Mouse (Mus musculus) erythroblast, adult 5-6 weeks (primary cell): ENCODE measurements around the gene Cst9. TPM values are rescaled to one million over a fixed set of nuclear protein-coding genes. Genes with fewer than 3 reads are reported as not detected.

Experiments
- ATAC-seq: replicated peaks from 2 replicates; pipeline ENCODE4 v1.8.0; 2016; ENCODE audit warnings: moderate number of reproducible peaks, mild to moderate bottlenecking, moderate TSS enrichment, inconsistent platforms; ENCODE audit not compliant: poor library complexity, low FRiP score, severe bottlenecking
- total RNA-seq, 2 experiments: library from RNA; stranded (forward) in 1 of 2; stranded (reverse) in 1 of 2; fragments of 150-400 nt in 1 of 2; fragments of 200-764, 138-1000 nt in 1 of 2; gene quantifications; 2 replicates each; pipeline versions ENCODE4 v1.2.3 to v1.2.4; 2015 to 2017; ENCODE audit warnings: low replicate concordance in 2 of 2

The Cst9 gene
- total RNA-seq (2015; ENCODE audit: low replicate concordance) (not detected in 2 replicates), total RNA-seq (2017; ENCODE audit: low replicate concordance) (not detected in 2 replicates)

- ATAC-seq, result no peak
Measured at GRCm38 (mm10) chr2:148834912-148835311, at the start of gene Cst9. Cst9 (plus strand) TSS chr2:148835147.

- ATAC-seq, result no peak
Measured at GRCm38 (mm10) chr2:148789142-148789541, 45.8 kb upstream of the Cst9 start, which contains the start of gene Cst12. Cst12 (plus strand) TSS chr2:148789361.

- ATAC-seq, result no peak
Measured at GRCm38 (mm10) chr2:148798485-148798884, 36.5 kb upstream of the Cst9 start, which contains the start of gene Cst8. Cst8 (plus strand) TSS chr2:148798785.

GRCm38 (mm10) chr2:148801491-148801921 is 33.4 kb upstream of the Cst9 start:
- no peak for ATAC-seq

GRCm38 (mm10) chr2:148806696-148807095 is 28.3 kb upstream of the Cst9 start:
- no peak for ATAC-seq

- ATAC-seq, result no peak
Measured at GRCm38 (mm10) chr2:148819909-148820308, 15.0 kb upstream of the Cst9 start, which contains the start of gene Cst13. Cst13 (plus strand) TSS chr2:148820081.

GRCm38 (mm10) chr2:148825986-148826385 is 9.0 kb upstream of the Cst9 start:
- ATAC-seq, result no peak

- ATAC-seq, result no peak
Measured at GRCm38 (mm10) chr2:148838075-148838777, 3.3 kb downstream of the Cst9 start.

GRCm38 (mm10) chr2:148839224-148839623 is 4.3 kb downstream of the Cst9 start:
- no peak for ATAC-seq

GRCm38 (mm10) chr2:148851116-148851906 is 16.4 kb downstream of the Cst9 start:
- ATAC-seq, result peak; percentile 52; the same call in 1 of the 2 replicates

- ATAC-seq, result no peak
Measured at GRCm38 (mm10) chr2:148856630-148857400, 21.9 kb downstream of the Cst9 start.

- ATAC-seq, result no peak
Measured at GRCm38 (mm10) chr2:148857506-148857905, 22.6 kb downstream of the Cst9 start.

- ATAC-seq, result no peak
Measured at GRCm38 (mm10) chr2:148860993-148861392, 26.0 kb downstream of the Cst9 start.

GRCm38 (mm10) chr2:148861693-148862092 is 26.7 kb downstream of the Cst9 start:
- ATAC-seq, result no peak

- no peak for ATAC-seq
Measured at GRCm38 (mm10) chr2:148864966-148865365, 30.0 kb downstream of the Cst9 start, which contains the start of gene 9230104L09Rik. 9230104L09Rik (minus strand) TSS chr2:148865038.

GRCm38 (mm10) chr2:148868959-148869358 is 34.0 kb downstream of the Cst9 start:
- no peak for ATAC-seq

GRCm38 (mm10) chr2:148870526-148870925 is 35.6 kb downstream of the Cst9 start:
- ATAC-seq, result no peak

- no peak for ATAC-seq
Measured at GRCm38 (mm10) chr2:148872860-148873259, 37.9 kb downstream of the Cst9 start.

- ATAC-seq, result no peak
Measured at GRCm38 (mm10) chr2:148874224-148874616, 39.3 kb downstream of the Cst9 start.
